Mouse (Mus musculus) liver, embryonic 14.5 days (tissue): ENCODE measurements around the gene Pced1b. TPM values are rescaled to one million over a fixed set of nuclear protein-coding genes. Genes with fewer than 3 reads are reported as not detected.

Experiments
- ATAC-seq: fragments of 200-750 bp; cut with Nextera tagmentation; 2 replicates; pipeline ENCODE4 v1.8.0; 2017; ENCODE audit warnings: moderate number of reproducible peaks, mild to moderate bottlenecking, moderate library complexity; ENCODE audit not compliant: insufficient read depth
- DNase-seq, 3 experiments: peaks; one replicate each; pipeline ENCODE4 v3.0.0-alpha.2; 2012 to 2013; ENCODE audit warnings: low read depth in 3 of 3, low spot score in 3 of 3
- H3K27ac ChIP-seq: fragments of 300-500 bp; sonication (generic); 2 replicates; pipeline ENCODE4 v1.5.1; 2014; ENCODE audit warnings: moderate library complexity, mild to moderate bottlenecking, control low read depth, inconsistent platforms
- H3K27me3 ChIP-seq: fragments of 300-500 bp; sonication (generic); 2 replicates; pipeline ENCODE4 v1.6.1; 2014; ENCODE audit warnings: mild to moderate bottlenecking, low read length, moderate library complexity; ENCODE audit not compliant: control insufficient read depth, insufficient read depth
- H3K36me3 ChIP-seq: fragments of 300-500 bp; sonication (generic); replicated peaks from 2 replicates; pipeline ENCODE4 v1.6.1; 2014; ENCODE audit warnings: low read depth; ENCODE audit not compliant: control insufficient read depth, insufficient read depth
- H3K4me1 ChIP-seq, 2 experiments: fragments of 200-500 bp in 1 of 2; fragments of 300-500 bp in 1 of 2; sonication (generic) in 1 of 2; replicated peaks; 2 replicates each; pipeline ENCODE4 v1.6.1; 2012 to 2014; ENCODE audit warnings: antibody characterized with exemption in 1 of 2, inconsistent platforms in 1 of 2, low read length in 1 of 2; ENCODE audit not compliant: control insufficient read depth in 2 of 2, insufficient read depth in 2 of 2
- H3K4me2 ChIP-seq: fragments of 300-500 bp; sonication (generic); 2 replicates; pipeline ENCODE4 v1.6.1; 2014; ENCODE audit warnings: low read depth, mild to moderate bottlenecking, control low read depth, moderate library complexity
- H3K4me3 ChIP-seq, 2 experiments: fragments of 200-500 bp in 1 of 2; fragments of 300-500 bp in 1 of 2; sonication (generic) in 1 of 2; 2 replicates each; pipeline ENCODE4 v1.5.1; 2012 to 2014; ENCODE audit warnings: low read depth in 2 of 2, low read length in 2 of 2, mild to moderate bottlenecking in 2 of 2, control low read depth in 1 of 2, inconsistent platforms in 1 of 2, moderate library complexity in 1 of 2; ENCODE audit not compliant: insufficient read depth in 1 of 2
- H3K9ac ChIP-seq: fragments of 300-500 bp; sonication (generic); replicated peaks from 2 replicates; pipeline ENCODE4 v1.6.1; 2014; ENCODE audit warnings: mild to moderate bottlenecking, control low read depth, moderate library complexity
- H3K9me3 ChIP-seq: fragments of 300-500 bp; sonication (generic); 2 replicates; pipeline ENCODE4 v1.6.1; 2016; ENCODE audit warnings: low read length, mixed read lengths; ENCODE audit not compliant: control insufficient read depth
- CTCF ChIP-seq: IDR thresholded peaks from 2 replicates; pipeline ENCODE4 v1.5.1; 2016; ENCODE audit warnings: antibody characterized with exemption, low read depth, control low read depth
- EP300 ChIP-seq: IDR thresholded peaks from 2 replicates; pipeline ENCODE4 v1.6.1; 2016; ENCODE audit warnings: antibody characterized with exemption, low read depth
- WGBS: fragments of 180-500 bp; shearing (Covaris S2); extraction: QIAGEN DNeasy Blood & Tissue Kit; methylation state at CpG from one replicate; pipeline ENCODE4 v1.1.7; 2014; ENCODE audit not compliant: insufficient replicate concordance; 5-methylcytosine and 5-hydroxymethylcytosine counted together
- polyA plus RNA-seq, 2 experiments: library from polyadenylated mRNA; depleted of rRNA in 1 of 2; stranded (reverse) in 1 of 2; unstranded in 1 of 2; fragments of >200 nt; fragmentation: Nextera tagmentation in 1 of 2; extraction: Ambion mirVana in 1 of 2; gene quantifications; 2 replicates each; pipeline versions ENCODE4 v1.2.1 to v1.2.3; 2012 to 2014

Pced1b gene
- polyA plus RNA-seq, 2 experiments: 5.7 to 8.2 TPM

GRCm38 (mm10) chr15:97429201-97429900 lies 182.4 kb downstream of the Pced1b start:
- Histone ChIP-seq H3K27ac (no peak overlapping the region), H3K4me1 (peaks cover 0 to 5% of the 10 kb centered on the region in 2 experiments; a peak in 2 of 4 replicates), H3K4me3 (no peak overlapping the region), H3K4me2 (no peak overlapping the region), H3K27me3 (no peaks in the 10 kb centered on the region), H3K9ac (no peak overlapping the region), H3K9me3 (no peaks in the 10 kb centered on the region), H3K36me3 (no peaks in the 10 kb centered on the region)
- 64% methylated on average over 12 of the region's 12 CpGs for WGBS
- TF ChIP-seq CTCF (no peak), EP300 (no peak)
- no peak for ATAC-seq
- no peak for DNase-seq

- no peaks in the 10 kb centered on the region for H3K9me3 ChIP-seq
- H3K9ac ChIP-seq: no peak overlapping the region
- ATAC-seq (no peak), DNase-seq (no peak)
- 64% methylated on average over 6 of the region's 6 CpGs for WGBS
- no peaks in the 10 kb centered on the region for H3K27me3 ChIP-seq
- no peak overlapping the region for H3K27ac ChIP-seq
- H3K36me3 ChIP-seq: no peaks in the 10 kb centered on the region
- H3K4me2 ChIP-seq: no peak overlapping the region
- H3K4me1 ChIP-seq: peaks cover 0 to 2% of the 10 kb centered on the region in 2 experiments; a peak in 2 of 4 replicates
- H3K4me3 ChIP-seq: no peak overlapping the region
- TF ChIP-seq EP300: no peak
- no peak for TF ChIP-seq CTCF
Measured at GRCm38 (mm10) chr15:97431533-97431932, 184.6 kb downstream of the Pced1b start.

- 36% methylated on average over 4 of the region's 4 CpGs for WGBS
- no peak overlapping the region for H3K9ac ChIP-seq
- H3K27me3 ChIP-seq: no peaks in the 10 kb centered on the region
- H3K36me3 ChIP-seq: no peaks in the 10 kb centered on the region
- no peak overlapping the region for H3K27ac ChIP-seq
- no peak overlapping the region for H3K4me3 ChIP-seq
- TF ChIP-seq EP300 (no peak), CTCF (no peak)
- no peaks in the 10 kb centered on the region for H3K9me3 ChIP-seq
- ATAC-seq (no peak), DNase-seq (no peak)
- H3K4me1 ChIP-seq: peaks cover 0 to 2% of the 10 kb centered on the region in 2 experiments; a peak in 2 of 4 replicates
- H3K4me2 ChIP-seq: no peak overlapping the region
Measured at GRCm38 (mm10) chr15:97432221-97432620, 185.3 kb downstream of the Pced1b start.

Other genes starting within 250 kb of the Pced1b start
- gene Slc38a4, start 191.2 kb upstream of the Pced1b start, polyA plus RNA-seq (2012; rRNA removed): 23.9 and 24.4 TPM in 2 replicates
- 52.7 and 55.8 TPM in 2 replicates for gene Slc38a4, start 191.2 kb upstream of the Pced1b start, polyA plus RNA-seq (2014; fragmentation: Nextera tagmentation; extraction: Ambion mirVana)
- gene Amigo2, start 180 bp downstream of the Pced1b start, polyA plus RNA-seq (2012; rRNA removed): 0.34 and 0.36 TPM in 2 replicates
- gene Amigo2, start 180 bp downstream of the Pced1b start, polyA plus RNA-seq (2014; fragmentation: Nextera tagmentation; extraction: Ambion mirVana): 0.63 and 1.0 TPM in 2 replicates